Mouse (Mus musculus): Measurements from ENCODE around the gene Det1. TPM values are rescaled to one million over a fixed set of nuclear protein-coding genes. Genes with fewer than 3 reads are reported as not detected.
A peak's percentile ranks its signal among the peaks of the same experiment; 100 is the strongest.

The Det1 gene
- 7.2 to 12.1 TPM (median 8.7 TPM) in 3 replicates for total RNA-seq (2017)

GRCm38 (mm10) chr7:78846737-78847434 is at the start of gene Det1:
TSS of gene Det1 (minus strand) at chr7:78847263.
- peak; percentile 98 for ATAC-seq (replicated peaks; ENCODE audit: insufficient number of reproducible peaks, low FRiP score, low TSS enrichment, poor library complexity, severe bottlenecking)

DNA sequence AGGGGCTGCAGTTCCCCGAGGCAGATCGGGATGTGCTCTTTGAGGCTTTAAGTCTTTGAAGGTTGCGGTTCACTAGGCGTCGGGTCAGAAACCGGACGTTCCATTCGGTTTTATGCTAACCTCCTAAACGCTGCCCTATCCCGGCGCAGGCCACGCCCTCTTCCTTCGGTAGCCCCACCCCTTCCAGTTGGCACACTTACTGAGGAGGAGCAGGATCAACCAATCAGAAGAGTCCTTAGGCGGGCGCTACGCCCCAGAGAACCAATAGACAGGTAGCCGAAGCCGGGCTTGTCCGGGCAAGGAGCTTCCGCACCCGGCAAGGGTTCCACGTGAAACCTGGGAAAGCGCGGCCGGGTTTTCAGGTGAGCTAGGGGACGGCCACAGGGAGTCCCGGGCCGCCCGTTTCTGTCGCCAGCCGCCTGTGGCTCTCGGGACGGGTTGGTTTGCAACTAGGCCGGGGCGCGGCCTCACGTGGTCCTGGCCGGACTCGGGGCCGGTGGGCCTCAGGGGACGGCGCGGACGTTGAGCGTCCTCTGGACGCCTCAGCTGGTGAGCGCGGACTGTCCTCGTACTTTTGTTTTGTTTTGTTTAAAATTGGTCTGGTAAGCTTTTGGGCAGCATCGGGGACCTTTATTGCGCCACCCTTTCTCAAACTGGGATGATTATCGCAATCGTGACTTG is 48.7 kb upstream of the Det1 start, which contains the start of gene Aen:
Aen (plus strand) TSS at position 202 of the 681 bp plus-strand sequence.
- peak; percentile 99 for ATAC-seq (replicated peaks; ENCODE audit: insufficient number of reproducible peaks, low FRiP score, low TSS enrichment, poor library complexity, severe bottlenecking)

DNA sequence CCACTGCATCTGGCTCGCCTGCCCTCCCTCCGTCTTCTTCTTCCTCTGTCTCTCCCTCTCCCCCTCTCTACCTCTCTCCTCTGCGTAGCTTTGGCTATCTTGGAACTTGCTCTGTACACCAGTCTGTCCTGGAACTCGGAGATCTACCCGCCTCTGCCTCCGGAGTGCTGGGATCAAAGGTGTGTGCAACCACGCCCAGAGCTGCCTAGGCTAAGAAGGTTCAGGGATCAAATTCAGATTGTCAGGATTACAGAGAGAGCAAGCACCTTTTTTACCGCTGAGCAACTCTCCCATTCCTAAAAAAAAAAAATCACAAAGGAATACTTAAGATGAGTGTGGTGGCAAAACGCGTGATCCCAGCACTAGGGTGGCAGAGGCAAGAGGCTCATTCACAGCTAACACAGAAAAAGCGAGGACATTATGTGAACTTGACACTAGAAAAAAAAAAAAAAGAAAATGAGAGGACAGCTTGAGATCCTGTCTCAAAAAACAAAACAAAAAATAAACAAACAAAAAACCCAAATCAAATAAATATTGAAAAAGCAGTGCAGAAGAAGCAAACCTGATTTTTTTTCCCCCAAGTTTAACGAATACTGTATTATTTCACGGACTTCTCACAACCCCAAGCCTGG is 48.1 kb upstream of the Det1 start:
- no peak for ATAC-seq (replicated peaks; ENCODE audit: insufficient number of reproducible peaks, low FRiP score, low TSS enrichment, poor library complexity, severe bottlenecking)

- ATAC-seq (replicated peaks; ENCODE audit: insufficient number of reproducible peaks, low FRiP score, low TSS enrichment, poor library complexity, severe bottlenecking), result no peak
Observed at GRCm38 (mm10) chr7:78893917-78894316, 46.9 kb upstream of the Det1 start.

DNA sequence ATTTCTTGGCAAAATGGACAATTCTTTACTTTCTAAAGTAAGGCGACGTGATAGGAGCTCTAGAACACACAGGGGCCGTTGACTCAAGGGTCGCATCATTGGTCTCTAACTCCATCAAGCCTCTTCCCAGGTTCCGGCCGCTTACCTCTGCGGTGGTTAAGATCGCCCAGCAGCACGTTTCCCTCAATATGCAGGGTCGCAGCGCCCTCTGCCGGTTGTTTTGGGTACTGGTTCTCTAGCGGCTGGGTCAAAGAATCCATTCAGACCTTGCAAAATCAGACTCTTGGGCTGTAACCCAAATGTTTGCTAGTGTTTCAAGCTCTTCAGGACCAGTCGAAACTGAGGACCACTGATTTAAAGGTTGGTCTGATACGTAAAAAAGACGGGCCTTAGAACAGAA is 43.6 kb upstream of the Det1 start:
- ATAC-seq (replicated peaks; ENCODE audit: insufficient number of reproducible peaks, low FRiP score, low TSS enrichment, poor library complexity, severe bottlenecking), result peak; percentile 62; the same call in 1 of the 2 replicates

DNA sequence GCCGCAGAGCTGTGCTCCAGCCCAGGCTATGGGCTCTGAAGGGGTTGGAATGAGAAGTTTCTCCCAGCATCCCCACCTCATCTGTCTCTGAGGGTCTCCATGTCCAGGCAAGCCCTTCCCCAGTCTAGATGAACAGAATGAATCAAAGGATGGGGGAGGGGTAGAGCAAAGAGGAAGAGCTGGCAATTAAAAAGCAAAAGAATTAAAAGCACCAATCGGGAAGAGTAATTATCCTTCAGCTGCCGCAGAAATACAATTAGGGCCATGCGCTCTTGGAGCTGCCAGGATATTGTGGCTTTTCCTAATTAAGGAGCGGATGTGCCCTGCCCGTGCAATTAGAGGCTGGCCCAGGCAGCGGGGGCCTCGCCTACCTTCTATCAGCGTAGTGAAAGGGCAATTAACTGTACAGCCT is 40.4 kb upstream of the Det1 start:
- ATAC-seq (replicated peaks; ENCODE audit: insufficient number of reproducible peaks, low FRiP score, low TSS enrichment, poor library complexity, severe bottlenecking), result no peak

- no peak for ATAC-seq (replicated peaks; ENCODE audit: insufficient number of reproducible peaks, low FRiP score, low TSS enrichment, poor library complexity, severe bottlenecking)
Observed at GRCm38 (mm10) chr7:78886496-78886895, 39.4 kb upstream of the Det1 start.

GRCm38 (mm10) chr7:78885404-78885803 is 38.3 kb upstream of the Det1 start:
- no peak for ATAC-seq (replicated peaks; ENCODE audit: insufficient number of reproducible peaks, low FRiP score, low TSS enrichment, poor library complexity, severe bottlenecking)

DNA sequence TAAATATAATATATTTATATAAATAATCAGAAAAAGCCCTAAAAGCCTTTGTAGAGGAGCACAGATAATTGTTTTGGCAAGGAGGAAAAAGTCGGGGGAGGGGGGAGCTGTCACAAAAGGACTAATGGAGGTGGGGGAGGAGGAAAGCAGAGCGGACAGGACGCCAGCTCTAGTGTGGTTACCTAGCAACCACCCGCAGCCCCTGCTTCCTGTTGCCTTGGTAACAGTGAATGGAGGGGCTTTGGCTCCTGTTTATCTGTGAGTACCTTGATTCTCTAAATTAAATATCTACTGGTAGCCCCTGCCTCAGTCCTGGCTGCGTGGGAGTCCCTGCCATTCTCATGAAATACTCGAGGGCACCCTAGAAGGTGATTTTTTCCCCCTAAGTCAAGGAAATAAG is 37.1 kb upstream of the Det1 start:
- no peak for ATAC-seq (replicated peaks; ENCODE audit: insufficient number of reproducible peaks, low FRiP score, low TSS enrichment, poor library complexity, severe bottlenecking)

GRCm38 (mm10) chr7:78883726-78884060 is 36.6 kb upstream of the Det1 start:
- no peak for ATAC-seq (replicated peaks; ENCODE audit: insufficient number of reproducible peaks, low FRiP score, low TSS enrichment, poor library complexity, severe bottlenecking)

GRCm38 (mm10) chr7:78883016-78883725 is 36.1 kb upstream of the Det1 start:
- no peak for ATAC-seq (replicated peaks; ENCODE audit: insufficient number of reproducible peaks, low FRiP score, low TSS enrichment, poor library complexity, severe bottlenecking)

GRCm38 (mm10) chr7:78882469-78882837 is 35.4 kb upstream of the Det1 start:
- no peak for ATAC-seq (replicated peaks; ENCODE audit: insufficient number of reproducible peaks, low FRiP score, low TSS enrichment, poor library complexity, severe bottlenecking)

DNA sequence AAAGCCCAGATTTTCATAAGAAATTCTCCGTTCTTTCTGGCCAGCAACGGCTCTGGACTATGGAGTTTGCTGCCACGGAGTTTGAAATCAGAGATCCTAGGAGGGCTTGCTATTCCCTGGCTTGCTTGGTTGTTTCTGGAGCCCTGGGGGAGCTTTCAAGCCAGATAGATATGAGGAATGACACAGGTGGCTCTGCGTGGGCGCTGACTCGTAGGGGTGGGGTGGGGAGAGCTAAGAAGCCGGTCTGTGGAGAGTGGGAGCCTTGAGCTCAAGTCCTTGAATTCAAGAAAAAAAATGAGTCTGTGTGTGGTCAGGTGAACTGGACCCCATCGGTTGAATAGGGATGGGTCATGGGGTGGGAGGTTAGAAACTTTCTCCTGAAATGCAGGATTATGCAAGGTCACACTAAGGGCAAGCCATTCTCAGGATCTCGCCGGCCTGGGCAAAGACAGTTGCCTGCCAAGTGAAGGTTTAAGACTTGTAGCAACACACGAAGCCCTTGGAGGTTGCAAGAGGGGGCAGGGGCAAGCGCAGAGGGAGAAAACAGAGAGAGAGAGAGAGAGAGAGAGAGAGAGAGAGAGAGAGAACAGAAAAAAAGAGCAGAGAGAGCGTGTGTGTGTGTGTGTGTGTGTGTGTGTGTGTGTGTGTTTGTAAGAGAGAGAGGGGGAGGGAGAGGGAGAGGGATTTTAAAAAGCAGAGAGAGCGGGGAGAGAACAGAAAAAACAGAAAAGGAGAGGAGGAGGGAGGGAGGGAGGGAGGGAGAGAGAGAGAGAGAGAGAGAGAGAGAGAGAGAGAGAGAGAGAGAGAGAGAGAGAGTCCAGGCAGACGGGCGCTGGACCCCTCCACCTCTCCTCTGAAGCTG is 34.8 kb upstream of the Det1 start:
- ATAC-seq (replicated peaks; ENCODE audit: insufficient number of reproducible peaks, low FRiP score, low TSS enrichment, poor library complexity, severe bottlenecking), result no peak

GRCm38 (mm10) chr7:78872831-78873230 is 25.8 kb upstream of the Det1 start:
- no peak for ATAC-seq (replicated peaks; ENCODE audit: insufficient number of reproducible peaks, low FRiP score, low TSS enrichment, poor library complexity, severe bottlenecking)

- ATAC-seq (replicated peaks; ENCODE audit: insufficient number of reproducible peaks, low FRiP score, low TSS enrichment, poor library complexity, severe bottlenecking), result no peak
Observed at GRCm38 (mm10) chr7:78872366-78872765, 25.3 kb upstream of the Det1 start.

- no peak for ATAC-seq (replicated peaks; ENCODE audit: insufficient number of reproducible peaks, low FRiP score, low TSS enrichment, poor library complexity, severe bottlenecking)
Observed at GRCm38 (mm10) chr7:78868731-78869130, 21.7 kb upstream of the Det1 start.

DNA sequence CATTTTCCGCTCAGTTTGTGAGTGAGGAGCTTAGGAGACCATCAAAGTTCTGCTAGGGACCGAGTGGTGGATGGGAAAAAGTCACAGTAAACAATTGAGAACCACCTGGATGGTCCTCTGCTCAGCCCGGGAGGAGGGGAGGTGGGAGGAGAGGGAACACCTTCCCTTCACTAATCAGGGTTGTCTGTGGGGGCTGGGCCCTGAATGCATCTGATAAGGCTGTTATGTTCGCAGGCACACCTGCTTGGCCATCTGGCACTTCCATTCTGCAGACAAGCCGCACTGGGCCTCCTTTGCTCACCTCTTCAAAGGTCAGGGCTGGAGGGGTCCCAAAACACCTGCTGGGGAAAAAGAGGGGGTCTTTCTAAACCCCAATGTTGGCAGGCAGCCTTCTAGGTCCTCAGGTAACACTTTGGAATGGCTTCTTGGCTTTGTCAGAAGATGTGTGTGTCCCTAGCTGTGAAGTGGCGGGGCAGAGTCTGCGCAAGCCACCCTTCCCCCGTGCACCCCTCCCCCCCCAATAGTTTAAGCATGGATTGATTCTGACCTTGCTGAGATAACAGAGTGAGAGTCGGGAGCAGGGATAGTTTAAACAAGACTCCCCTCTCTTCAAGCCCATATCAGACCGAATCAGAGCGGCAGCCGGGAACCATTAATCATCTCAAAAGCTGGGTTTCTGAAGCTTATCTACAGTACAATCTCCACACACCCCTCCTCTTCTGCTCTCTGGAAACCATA is 18.3 kb upstream of the Det1 start:
- no peak for ATAC-seq (replicated peaks; ENCODE audit: insufficient number of reproducible peaks, low FRiP score, low TSS enrichment, poor library complexity, severe bottlenecking)

DNA sequence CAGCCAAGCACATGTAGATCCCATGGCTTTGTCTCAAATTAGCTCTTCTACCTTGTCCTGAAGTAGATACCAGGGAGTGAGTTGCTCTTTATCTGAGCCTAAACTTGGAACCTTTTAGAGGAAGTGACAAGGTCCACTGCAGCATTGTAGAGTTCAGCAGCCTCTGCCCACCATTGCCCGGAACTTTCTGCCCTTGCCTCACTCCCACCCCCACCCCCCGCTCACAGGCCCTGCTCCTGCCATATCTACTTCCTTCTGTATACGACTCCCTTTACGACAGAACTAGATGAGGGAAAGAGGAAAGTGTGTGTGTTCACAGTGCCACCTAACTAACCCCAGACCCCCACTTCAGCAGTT is 17.4 kb upstream of the Det1 start:
- no peak for ATAC-seq (replicated peaks; ENCODE audit: insufficient number of reproducible peaks, low FRiP score, low TSS enrichment, poor library complexity, severe bottlenecking)

Measured in monocyte, adult 5-6 weeks (primary cell).